Mouse (Mus musculus): ENCODE measurements around the gene Ncbp3.
A peak's percentile ranks its signal among the peaks of the same experiment; 100 is the strongest.

Ncbp3 gene

DNA sequence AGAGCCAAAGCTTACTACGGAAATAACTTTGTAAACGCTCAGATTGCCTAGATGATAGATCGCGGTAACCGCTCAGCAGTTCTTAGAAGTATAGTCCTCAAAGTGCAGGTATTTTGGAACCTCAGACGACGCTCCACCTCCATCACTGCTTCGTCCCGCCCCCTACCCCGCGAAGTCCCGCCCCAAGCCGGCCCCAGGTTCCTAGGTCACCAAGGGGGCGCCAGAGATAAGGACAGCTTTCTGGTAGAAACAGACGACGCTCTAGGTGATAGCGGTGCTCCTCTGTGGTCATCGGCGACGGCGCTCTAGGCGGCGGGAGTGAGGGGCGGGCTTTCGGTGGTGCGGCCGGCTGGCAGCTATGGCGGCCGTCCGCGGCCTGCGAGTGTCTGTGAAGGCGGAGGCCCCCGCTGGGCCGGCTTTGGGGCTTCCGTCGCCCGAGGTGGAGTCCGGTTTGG, at the start of gene Ncbp3:
Gene Ncbp3, plus strand, starts transcription at position 242 of the 455 bp plus-strand sequence.
- DNase-seq (ENCODE audit: low read depth): peak; percentile 94

DNA sequence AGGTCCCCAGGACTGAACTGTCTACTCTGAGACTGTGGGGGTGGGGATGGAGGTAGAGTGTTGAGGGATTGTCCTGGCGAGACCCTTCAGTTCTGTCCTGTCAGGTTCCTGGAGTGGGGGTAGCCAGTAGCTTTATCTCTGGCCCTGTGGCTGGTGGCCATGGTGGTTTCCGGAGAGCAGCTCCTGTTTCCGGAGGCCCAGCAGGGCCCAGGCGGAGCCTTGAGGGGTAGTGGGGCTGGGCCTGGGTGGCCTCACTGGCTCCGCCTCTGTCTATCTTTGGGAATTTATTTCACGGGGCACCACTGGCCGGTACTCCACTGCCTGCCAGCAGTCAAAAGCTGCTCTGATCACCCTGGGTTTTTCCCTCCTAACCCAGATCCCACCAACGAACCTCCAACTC, 48.8 kb upstream of the Ncbp3 start, which contains the start of gene P2rx1:
Gene P2rx1, plus strand, starts transcription at position 333 of the 400 bp plus-strand sequence.
- no peak for DNase-seq (ENCODE audit: low read depth)

DNA sequence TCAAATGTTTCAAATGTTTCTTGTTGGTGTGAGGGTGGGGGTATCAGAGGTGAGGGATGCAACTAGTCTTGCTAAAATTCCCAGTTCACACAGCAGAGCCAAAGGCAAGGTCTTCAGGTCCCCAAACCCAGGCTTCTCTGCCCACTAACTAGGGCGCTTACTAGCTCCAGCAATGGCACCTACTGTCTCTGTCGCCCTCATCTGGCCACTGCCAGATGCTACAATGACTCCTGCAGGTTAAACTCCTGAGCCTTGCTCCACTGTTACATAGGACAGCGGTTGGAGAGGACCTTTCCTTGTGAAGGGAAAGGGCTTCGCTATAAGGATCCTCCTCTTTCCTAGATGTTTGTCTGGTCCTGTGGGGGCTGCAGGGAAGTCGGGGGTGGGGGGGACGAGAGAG, 46.6 kb upstream of the Ncbp3 start:
- peak; percentile 41 for DNase-seq (ENCODE audit: low read depth)

DNA sequence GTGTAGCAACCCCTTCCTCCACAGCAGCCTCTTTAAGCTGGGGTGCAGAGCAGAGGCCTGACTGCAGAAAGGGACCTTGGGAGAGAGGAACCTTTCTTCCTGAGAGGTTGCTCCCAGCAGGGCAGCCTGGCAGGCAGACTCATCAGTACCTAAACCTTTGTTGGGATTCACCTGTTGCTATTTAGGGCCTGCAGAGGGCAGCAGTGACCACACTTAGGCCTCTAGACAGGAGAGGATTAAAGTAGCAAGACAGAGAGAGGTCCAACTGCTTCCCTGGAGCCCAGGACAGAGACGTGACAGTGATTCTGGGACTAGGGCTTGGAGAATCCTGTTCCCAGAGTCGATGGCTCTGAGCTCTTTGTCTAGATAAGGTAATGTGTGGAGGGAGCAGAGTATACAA, 41.2 kb upstream of the Ncbp3 start:
- peak; percentile 57 for DNase-seq (ENCODE audit: low read depth)

DNA sequence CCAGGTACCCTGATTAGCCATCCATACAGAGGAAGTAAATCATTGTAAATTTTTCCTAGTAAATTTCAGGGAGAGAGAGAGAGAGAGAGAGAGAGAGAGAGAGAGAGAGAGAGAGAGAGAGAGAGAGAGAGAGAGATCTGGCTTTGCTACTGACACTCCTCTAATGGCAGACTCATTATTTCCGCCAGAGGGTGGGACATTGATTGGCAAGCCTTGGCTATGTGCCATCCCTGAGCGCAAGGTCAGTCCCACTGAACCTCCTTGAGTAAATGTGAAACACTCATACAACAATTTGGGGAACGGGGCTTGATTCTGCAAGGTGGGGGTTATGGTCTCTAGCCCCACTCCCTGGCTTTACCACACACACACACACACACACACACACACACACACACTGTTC, 40.5 kb upstream of the Ncbp3 start:
- no peak for DNase-seq (ENCODE audit: low read depth)

DNA sequence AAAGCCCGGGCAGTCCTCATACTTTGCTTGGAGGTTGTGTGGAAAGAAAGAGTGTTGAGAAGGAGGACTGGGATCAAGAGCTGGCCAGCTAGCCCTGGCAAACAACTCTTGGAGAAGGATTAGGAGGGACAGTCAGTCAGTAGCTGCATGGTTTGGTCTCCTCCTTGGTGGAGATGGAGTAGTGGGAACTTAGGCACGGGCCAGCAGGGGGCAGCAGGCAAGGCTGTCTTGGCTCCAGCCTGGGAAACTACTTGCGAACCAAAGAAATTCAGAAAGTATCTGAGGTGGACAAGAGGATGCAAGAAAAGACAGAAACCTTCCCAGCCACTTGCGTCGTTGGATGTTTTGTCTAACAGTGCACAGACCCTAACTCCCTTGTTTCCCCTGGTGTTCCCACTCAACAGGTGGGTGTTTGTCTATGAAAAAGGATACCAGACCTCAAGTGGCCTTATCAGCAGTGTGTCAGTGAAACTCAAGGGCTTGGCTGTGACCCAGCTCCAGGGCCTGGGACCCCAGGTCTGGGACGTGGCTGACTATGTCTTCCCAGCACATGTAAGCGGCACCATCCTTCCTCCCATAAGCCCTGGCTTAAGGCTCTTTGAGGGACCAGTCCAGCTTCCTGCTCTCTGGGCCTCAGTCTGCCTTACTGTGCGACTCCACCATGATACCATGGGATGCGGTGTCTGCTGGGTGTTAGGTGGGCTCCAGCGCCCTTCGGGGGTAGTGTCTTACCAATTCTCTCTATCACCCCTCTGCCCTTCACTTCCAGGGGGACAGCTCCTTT, 39.7 kb upstream of the Ncbp3 start:
- DNase-seq (ENCODE audit: low read depth): no peak

DNA sequence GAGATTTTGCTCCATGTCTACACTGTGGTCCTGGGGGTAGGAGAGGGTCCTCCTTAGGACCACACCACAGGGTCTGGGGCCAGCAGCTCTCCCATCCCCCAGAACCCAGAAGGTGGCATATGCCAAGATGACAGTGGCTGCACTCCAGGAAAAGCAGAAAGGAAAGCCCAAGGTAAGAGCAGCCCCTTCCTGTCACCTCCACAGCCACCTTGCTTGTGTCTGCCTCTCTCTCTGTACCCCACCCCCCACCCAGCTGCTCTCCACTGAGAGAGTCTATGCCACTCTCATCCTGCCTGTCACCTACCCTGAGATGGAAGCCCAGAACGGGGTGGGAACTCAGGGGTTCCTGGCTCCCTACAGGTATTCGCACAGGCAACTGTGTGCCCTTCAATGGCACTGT, 38.8 kb upstream of the Ncbp3 start:
- DNase-seq (ENCODE audit: low read depth): no peak

DNA sequence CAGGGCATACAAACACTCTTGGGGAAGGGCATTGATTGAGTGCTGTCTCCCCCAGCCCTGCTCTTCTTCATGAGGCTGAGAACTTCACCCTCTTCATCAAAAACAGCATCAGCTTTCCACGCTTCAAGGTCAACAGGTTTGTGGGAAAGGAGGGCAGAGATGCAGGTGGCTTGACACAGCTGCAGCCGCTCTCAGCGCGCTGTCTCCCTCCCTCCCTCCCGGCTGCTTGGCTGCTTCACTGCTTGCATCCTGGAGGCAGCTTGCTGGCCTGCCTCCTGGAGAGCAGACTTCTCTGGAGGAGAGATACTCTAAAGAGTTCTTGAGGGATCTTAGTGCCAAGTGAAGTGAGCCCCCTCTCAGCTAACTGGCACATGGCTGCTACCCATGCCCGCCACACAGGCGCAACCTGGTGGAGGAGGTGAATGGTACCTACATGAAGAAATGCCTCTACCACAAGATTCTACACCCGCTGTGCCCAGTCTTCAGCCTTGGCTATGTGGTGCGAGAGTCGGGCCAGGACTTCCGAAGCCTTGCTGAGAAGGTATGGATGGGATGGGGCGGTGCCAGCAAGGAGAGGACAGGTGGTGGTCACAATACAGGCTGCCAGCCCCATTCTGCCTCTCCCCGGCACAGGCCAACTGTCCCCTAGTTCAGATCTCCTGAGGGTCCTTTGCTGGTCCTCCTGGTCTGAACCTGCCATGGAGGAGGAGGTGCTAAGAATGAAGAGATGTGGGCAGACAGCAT, 37.9 kb upstream of the Ncbp3 start:
- DNase-seq (ENCODE audit: low read depth): no peak

DNA sequence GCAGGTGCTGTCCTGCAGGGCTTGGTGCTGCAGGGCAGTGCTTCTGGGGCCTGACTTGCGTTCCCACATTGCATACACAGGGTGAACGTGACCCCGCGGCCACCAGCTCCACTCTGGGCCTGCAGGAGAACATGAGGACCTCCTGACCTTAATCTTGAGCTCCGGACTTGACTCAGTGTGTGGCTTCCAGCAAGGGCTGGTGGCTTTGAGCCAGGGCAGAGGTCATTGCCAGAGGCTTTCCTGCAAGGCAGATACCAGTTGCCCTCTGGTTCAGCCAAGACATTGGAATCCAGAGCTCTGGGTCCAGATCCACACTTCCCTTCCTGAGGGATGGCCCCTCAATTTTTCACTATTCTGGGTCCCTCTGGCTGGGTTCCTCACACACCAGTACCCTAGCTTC, 33.6 kb upstream of the Ncbp3 start:
- DNase-seq (ENCODE audit: low read depth): no peak

DNA sequence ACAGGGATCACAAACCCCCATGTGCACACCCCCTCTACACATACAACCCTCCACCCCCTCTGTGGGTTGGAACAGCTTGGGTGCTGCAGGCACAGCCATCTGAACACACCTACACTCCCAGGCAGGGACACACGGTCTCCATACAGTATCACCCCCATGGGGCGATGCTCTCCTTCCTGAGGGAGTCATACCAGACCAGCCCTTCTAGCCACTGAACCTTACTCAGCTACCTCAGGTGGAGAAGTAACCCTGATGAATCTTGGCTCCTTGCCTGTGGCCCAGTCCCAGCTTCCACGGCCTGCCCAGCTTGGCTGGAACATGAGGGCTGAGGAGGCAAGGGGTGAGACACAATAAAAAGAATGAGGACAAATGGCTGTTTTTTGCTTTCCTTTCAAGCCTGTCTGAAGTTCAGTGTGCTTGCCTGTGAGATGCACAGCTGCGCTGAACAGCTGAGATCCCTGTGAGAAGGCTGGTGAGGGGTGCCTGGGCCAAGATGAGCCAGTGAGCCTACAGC, 32.7 kb upstream of the Ncbp3 start:
- no peak for DNase-seq (ENCODE audit: low read depth)

DNA sequence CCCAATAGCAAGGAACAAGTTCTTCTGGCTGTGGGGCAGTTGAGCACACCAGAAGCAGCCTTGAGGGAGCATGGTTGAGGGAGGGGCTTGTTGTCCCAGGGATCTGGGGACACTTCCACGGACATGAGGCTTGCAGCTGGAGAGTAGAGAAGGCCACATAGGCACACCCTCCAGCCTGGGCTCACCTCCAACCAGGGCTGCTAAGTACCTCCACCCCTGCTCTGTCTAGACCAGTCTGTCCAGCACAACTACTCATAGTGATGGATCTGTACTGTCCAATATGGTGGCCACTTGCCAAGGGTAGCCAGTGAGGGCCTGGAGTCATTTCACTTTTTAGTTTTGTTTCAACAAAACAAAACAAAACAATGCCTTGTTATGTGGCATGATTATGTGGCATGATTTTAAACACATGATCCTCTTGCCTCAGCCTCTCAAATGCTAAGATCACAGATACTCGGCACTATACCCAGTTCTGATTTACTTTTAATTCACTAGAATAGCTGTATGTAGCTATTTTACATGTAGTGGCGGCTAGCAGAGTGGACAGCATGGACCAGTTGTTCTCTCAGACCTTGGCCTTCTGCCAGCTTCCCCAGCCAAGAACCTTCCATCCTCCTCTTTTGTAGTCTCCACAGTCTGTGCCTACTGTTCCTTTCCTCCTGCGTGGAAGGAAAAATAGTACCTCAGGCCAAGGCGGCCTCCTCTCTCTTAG, 32.0 kb upstream of the Ncbp3 start:
- DNase-seq (ENCODE audit: low read depth): no peak

DNA sequence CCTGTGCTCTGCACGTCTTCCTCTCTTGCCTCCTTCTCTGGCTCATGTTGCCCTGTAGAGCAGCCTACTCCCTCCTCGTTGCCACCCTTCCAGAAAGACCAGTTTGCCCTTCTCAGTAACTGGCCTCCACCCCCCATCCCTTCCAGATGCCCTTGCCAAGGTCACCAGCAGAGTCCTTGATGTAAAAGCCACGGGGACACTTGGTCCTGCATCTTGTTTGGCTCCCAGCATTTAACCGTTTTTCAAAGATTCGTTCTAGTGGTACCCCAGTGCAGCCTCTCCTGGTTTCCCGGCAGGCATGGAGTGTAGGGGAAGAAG, 31.5 kb upstream of the Ncbp3 start:
- no peak for DNase-seq (ENCODE audit: low read depth)

DNA sequence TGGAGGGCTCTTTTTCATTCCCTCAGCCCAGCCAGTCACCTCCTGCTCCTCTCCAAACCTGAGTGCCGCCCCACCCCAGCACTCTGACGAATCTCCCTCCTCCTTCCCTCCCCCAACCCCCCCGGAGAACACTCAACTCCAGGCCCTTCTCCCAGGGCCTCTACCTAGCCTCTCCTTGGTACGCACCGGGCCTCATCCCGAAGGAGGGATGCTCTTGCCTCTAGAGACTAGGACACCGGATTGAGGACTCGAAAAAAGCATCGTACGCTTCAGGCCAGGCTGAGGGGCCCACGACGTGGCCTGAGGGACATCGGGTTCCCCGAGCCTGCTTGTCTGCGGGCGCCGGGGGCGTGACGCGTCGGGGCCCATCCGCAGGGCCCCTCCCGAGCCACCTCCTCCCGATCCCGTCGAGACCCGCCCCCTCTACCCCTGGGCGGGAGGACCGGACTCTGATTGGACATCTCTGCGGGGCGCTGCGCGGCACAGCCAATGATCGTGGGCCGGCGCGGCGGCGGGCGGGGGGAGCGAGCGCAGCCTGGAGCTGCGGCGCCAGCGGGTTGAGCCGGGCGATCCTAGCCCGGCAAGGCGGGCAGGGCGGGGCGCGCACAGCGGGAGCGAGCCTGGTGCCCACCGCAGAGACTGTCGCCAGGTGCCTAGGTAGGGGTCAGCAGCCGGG, 29.0 kb upstream of the Ncbp3 start, which contains the start of gene Camkk1:
Gene Camkk1, plus strand, starts transcription at position 538 of the 676 bp plus-strand sequence.
- DNase-seq (ENCODE audit: low read depth): peak; percentile 90

DNA sequence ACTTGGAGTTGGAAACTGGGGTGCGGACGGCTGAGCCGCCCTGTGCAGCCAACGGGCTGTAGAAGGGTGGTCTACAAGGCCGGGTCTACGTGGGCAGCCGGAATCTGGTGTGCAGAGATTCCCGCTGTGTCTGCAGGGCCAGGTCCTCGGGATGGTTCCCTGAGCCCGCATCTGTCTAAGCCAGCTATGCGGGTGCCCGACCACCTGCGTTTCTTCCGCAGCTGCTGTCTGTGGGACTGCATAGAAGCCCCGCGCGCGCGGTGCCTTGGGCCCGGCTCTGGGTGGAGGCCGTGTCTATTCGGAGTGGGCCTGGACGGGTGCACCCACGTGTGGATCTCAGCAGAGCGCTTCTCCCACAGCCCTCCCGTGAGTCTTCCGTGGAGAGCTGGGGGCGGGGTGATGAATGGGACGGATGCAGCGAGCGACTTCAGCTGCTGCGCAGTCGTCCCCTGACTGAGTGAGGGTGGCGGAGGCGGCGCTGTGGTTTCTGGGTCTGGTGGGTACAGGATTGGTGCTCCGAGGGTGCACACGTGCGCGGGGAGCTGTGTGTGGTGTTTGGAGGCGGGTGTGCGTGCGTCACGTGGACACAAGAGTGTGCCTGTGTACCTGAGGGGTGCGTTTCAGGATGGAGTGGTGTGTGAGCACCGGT, 28.3 kb upstream of the Ncbp3 start:
- DNase-seq (ENCODE audit: low read depth): peak; percentile 7

DNA sequence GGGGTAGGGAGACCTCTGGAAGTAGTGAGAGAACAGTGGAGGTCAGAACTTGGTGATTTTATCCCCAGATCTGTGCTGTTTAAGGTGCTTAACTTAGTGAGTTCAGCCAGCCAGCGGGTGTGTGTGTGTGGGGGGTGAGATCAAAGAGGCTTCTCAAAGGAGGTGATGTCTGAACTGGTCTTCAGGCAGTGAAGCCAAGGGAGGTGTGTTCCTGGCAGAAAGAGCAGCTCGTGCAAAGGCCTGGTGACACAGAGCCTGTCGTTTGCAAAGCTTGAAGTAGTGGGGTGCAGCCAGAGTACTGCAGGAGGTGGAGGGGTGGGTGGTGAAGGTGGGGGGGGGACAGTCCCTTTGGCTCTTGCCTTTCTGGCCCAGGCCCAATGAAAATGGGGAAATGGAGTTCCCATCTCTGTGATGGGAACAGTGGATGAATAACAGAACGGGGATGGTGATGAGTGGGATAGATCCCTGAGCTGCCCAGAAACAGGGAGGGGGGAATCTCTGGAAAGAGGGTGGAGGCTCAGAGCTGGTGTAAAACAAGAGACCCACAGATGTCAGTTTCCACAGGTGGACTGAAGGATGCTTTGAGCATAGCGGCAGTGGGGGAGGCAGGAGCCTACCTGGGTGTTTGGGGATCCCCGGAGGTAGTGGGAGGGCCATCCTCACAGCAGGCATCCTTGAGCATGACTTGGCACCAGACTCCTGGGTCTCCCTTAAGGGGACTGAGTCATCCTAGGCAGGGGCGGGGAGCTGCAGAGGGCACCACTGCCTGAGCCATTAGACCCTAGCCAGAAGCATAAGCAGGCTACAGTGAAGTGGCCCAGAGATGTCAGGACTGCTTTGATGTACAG, 26.4 kb upstream of the Ncbp3 start:
- no peak for DNase-seq (ENCODE audit: low read depth)

DNA sequence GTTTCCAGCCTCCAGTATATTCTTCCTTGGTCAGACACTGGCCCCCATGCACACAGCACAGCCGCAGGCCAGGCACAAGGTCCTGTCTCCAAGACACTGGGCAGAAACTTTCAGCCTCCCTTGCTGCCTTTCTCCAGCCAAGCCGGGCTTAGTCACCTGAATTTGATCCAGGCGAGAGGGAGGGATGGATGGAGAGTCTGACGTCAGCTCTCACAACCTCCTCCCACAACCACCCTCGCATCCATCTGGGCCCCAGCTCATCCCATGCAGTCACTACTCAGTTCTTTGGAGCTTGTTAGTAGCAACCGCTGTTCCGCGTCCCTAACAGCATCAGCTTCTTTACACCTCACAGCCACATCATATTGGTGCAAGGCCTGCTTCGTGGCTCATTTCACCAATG, 24.5 kb upstream of the Ncbp3 start:
- DNase-seq (ENCODE audit: low read depth): no peak

DNA sequence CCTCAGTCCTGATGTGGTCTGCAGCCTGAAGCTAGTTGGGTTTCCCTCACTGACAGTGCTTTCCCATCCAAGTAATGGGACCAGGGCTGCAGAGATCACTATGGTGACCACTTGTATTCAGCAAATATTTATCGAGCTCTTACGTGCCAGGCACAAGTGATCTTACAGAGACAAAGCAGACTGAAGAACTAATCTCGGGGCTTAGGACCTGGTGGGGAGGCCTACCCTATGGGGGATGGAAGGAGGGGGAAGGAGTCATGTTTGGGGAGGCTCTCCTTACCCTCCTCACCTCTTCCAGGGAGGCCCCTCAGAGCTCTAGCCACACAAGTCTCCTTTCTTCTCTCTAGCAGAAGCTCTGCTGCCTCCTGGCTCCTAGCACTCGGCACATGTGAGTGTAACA, 23.8 kb upstream of the Ncbp3 start:
- DNase-seq (ENCODE audit: low read depth): no peak

DNA sequence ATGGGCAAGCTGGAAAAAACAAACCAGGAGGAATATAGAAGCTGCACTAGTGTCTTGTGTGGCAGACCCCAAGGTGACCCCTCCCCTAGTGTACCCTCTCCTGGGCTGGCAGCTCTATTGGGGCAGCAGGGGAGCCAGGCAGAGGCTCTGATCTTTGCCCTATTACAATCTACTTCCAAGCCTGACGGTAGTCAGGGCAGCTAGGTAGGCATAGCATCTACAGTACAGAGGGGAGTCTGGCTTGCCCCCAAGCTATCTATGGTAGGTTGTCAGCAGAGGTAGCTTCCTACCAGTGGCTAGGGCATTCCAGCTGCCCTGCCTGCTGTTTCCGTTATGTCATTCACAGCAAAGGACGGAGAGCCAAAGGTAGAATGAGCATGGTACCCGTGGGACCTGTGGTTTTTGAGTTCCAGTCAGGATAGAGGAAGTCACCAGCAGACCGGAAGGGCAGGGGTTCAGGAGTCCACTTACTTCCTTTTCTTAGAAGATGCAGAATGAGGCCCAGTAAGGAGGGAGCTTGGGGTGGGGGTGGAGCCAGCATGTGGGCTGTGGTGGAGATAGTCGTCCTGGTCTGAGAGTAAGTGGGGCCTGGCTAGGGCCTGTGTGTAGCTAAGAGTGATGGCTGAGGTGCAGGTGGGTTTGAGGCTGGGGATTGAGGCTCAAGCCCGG, 23.2 kb upstream of the Ncbp3 start:
- no peak for DNase-seq (ENCODE audit: low read depth)

DNA sequence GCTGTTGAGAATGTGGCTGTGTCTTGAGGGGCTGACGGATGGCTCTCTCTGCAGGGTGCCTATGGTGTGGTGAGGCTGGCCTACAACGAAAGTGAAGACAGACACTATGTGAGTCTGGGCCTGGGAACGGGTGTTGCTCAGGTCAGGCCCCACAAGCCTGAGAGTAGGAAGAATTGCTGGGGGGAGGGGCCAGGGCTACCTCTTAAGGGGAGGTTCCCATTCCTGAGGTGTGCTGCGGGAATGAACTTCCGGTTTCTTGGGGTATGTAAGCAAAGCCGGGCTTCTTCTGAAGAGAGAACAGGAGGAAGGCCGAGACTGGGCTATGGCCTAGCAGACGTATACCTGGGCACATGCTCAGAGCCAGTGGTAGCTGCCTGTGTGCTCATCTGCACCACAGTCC, 20.6 kb upstream of the Ncbp3 start:
- DNase-seq (ENCODE audit: low read depth): no peak

Data from c-Kit-positive CD71-positive TER-119-negative erythroid progenitor cells, embryonic 14.5 days (primary cell).